Mouse (Mus musculus) v-Abl transformed pro-B cells (cell line): Measurements from ENCODE around the gene Clptm1l.

Experiments used
- in situ Hi-C, 2 experiments: fragments of 400-800 bp; cut with MboI; formaldehyde crosslinking; loops; one replicate each; pipeline ENCODE4 v1.15.1; 2025; ENCODE audit not compliant: unreplicated experiment in 2 of 2

The Clptm1l gene

DNA sequence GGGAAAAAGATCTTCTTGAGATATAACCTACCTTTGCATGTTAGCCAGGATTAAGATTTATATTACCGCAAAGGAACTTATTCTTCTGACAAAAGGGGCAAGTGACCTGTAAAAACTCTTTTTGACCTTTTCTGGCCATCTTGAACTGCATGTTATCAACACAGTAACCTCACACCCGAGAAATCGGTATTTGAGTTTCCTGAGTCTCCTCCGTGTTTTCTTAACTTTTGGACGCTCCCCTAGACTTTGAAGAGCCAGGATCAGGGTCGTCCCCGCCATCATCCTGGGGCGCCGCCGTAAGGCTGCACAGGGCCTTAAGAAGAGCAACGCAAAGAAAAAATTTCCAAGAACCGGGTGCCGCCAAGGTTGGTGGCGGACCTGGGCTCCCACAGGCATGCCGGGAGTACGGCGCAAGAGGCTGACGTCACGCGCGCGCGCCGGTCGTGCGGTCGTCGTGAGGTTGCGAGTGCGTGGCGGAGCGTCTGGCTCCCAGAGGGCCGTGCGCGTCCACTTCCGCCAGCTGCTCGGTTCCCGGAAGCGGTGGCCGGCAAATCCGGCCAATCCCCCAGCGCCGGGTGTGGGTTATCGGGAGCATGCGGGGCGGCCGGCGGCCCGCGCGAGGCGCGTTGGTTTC lies at the start of gene Clptm1l:
Gene Clptm1l (plus strand): TSS at position 485 of the 634 bp plus-strand sequence.
- in situ Hi-C loops, result loop anchor here in 1 of 2 experiments (25.0 kb wide), 1 partner anchor 709 kb away; the partner anchor contains the start of gene Pdcd6

DNA sequence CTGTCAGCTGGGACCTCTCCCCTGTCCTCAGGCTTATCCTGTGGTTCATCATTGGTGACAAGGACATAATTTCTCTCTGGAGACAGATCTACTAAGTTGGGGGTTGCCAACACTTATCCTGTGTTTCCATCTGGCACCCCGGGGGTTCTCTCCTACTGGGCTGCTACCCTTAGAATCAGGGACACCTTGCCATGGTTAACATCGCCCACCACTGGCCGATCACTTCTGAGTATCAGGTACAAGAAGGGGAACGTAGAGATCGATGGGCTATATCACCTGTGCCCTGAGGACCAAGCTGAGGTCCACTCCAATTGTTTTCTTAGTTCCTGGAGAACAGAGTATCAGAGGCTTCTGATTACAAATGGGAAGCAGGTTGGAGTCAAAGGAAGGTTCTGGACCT lies 39.6 kb upstream of the Clptm1l start:
- in situ Hi-C loops, result no loop called here

DNA sequence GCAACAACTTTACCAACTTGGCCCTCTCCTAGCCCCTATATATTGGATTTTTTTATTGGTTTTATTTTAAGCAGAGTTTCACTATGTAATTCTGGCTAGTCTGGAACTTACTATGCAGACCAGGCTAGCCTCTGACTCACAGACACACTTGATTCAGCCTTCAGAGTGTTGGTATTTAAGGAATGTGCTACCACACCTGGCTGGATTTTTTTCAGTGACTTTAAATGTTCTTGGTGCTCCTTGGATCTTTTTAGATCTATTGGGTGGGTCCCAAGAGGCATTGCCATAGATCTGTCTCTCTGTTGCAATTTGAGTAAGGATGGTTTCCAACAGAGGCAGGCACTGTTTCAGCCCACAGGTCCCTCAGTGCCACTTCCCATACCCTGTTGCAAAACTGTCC lies 28.8 kb upstream of the Clptm1l start:
- in situ Hi-C loops, result no loop called here

DNA sequence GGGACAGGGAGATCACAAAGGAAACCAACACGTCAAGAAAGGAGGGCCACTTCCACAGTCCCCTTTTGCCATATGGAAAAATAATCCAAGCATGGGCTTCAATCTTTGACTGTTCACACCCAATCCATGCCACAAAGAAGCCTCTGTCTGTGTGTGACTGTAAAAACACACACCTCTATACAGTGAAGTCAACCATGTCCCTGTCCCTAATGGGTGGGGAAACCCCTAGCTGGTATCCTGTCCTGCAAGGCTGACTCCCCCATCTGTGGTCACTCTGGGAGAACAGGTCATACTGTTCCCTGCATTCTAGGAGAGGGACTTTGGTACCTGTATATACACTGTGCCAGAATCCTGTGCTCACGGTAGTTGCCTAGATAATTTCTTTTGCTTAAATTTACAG lies 26.5 kb upstream of the Clptm1l start:
- in situ Hi-C loops, result no loop called here

DNA sequence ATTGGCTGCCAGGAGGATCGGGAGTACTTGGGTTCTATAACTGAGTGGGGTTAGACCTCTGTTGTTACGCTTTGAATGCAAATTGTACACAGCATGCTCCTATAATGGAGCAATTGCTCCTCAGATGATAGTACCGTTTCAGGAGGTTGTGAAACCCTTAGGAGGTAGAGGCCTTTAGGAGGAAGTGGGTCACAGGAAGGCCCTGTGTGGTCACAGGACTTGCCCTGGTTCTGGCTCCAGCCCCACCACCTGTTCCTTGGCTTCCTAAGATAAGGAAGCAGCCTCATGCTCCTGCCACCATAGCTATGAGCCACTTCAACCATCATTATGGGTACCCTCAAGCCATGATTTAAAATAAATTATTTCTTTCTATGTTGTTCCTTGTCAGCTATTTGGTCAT lies 12.3 kb upstream of the Clptm1l start:
- in situ Hi-C loops, result no loop called here

DNA sequence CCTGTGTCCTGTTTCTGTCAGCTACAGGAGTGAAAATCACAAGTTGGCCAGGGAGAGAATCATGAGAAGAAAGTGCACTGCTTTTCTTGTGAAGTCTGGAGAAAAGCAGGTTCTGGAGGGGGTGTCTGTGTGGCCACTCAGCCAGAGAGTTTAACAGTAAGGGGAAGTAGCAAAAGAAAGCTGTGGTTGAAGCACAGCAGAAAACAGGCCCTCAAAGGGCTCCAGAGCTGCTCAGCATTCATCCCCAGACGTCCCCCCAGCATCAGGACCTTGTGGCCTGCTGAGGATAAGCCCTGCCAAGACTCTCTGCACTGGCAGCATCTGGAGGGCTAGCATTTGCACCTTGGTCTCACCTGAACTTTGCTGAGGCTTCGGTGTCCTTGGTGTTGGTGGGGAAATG lies 11.3 kb upstream of the Clptm1l start:
- in situ Hi-C loops, result no loop called here

DNA sequence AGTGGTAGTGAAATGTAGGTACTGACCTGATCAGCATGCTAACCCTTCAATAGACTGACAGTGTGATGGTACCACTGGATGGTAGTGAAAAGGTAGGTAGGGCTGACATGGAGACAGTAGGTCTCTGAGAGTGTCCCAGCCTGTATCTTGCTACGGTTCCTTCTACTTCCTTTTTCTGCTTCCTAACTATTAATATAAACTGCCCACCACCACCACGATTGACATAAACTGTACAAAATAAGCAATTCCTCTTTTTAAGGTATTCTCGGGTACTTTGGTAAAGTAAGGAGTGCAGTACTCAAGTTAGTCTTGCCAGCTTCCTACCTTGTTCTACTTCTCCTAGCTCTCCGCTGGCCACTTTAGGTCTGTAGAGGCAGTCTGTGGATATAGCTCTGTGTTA lies 7.5 kb upstream of the Clptm1l start:
- in situ Hi-C loops, result no loop called here

DNA sequence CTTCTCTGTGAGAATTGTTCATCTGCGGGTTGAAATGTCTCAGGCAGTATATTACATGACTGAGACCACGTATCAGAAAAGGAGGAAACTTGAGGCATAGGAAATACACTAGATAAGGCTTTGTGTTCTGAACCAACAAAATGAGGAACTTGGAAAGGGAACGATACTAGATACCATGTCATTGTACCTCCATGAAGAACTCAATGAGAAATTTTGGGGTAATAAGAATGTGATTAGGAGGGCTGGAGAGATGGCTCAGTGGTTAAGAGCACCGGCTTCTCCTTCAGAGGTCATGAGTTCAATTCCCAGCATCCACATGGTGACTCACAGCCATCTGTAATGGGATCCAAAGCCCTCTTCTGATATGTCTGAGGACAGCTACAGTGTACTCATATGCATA lies 3.6 kb upstream of the Clptm1l start:
- in situ Hi-C loops, result loop anchor here in 1 of 2 experiments (25.0 kb wide), 1 partner anchor 712 kb away; the partner anchor contains the start of gene Pdcd6

DNA sequence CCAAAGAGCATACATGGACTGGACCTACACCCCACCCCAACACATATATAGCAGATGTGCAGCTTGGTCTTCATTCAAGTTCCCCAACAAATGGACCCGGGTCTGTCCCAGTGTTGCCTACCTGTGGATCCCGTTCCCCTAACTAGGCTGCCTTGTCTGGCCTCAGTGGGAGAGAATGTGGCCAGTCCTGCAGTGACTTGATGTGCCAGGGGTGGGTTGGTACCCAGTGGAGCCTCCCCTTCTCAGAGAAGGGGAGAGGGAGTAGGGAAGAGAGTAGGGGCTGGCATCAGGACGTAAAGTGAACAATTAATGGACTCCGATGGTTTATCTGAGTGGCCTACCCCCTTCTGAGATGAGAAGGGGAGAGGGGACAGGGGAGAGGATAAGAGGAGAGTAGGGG lies 760 bp upstream of the Clptm1l start:
- in situ Hi-C loops, result loop anchor here in 1 of 2 experiments (25.0 kb wide), 1 partner anchor 709 kb away; the partner anchor contains the start of gene Pdcd6

DNA sequence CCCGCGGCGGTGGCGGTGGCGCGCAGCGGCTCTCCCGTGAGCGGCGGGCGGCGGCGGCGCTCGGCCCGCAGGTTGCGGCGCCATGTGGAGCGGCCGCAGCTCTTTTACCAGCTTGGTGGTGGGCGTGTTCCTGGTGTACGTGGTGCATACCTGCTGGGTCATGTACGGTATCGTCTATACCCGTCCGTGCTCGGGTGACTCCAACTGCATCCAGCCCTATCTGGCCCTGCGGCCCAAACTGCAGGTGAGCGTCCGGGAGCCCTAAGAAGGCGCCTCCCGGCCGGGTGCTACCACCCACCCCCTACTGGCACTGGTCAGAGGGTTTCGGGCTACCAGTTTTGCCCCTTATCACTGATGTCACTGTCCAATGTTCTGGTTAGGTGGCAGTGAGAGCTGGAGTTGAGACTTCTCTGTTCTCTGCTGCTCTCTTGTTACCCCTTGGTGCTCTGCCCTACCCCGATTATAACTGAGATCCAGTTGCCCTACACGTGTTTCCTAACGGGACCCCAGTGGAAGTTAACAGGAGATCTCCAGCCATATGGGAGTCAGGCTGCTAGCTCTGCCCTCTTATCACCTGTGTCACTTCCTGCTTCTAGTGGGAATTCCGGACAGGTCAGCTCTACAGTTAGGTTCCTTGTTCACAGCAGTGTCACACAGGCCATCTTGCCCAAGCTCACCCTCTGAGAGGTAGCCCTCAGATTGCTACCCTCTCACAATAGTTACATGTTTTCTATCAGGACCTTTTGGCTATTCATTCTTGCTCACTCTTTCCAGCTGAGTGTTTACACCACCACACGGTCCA lies 551 bp downstream of the Clptm1l start:
- in situ Hi-C loops, result loop anchor here in 1 of 2 experiments (25.0 kb wide), 1 partner anchor 708 kb away; the partner anchor contains the start of gene Pdcd6

DNA sequence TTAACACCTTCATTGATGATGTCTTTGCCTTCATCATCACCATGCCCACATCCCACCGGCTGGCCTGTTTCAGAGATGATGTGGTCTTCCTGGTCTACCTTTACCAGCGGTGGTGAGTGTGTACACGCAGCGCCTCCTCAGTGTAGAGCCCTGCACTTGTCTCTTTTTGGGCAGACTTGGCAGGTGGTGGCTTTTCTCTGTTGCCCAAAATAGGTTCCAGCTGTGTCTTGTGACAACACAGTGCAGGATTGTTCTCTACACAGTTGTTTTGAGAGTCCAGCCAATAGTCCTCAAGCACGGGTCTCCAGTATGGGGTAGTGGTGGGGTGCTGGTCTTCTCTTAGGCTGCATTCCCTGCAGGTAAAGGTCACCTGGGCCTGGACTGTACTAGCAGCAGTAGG lies 14.6 kb downstream of the Clptm1l start:
- in situ Hi-C loops, result loop anchor here in 1 of 2 experiments (25.0 kb wide), 1 partner anchor 694 kb away; the partner anchor contains the start of gene Pdcd6

DNA sequence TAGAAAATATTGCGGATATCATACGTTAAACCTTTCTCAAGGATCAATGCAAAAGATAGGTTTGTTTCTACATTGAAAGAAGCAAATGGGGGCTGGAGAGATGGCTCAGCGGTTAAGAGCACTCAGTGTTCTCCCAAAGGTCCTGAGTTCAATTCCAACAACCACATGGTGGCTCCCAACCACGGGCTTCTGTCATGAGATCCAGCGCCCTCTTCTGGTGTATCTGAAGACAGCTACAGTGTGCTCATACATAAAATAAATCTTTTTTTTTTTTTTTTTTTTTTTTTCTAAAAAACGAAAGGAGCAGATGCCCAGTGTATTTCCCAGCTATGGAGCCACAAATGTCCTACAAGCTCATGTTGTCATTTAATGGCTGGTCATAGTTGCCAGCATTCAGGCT lies 16.8 kb downstream of the Clptm1l start:
- in situ Hi-C loops, result loop anchor here (5.0 to 25.0 kb wide), 3 partner anchors 108 to 692 kb away; partner anchors contain the start of gene Pdcd6 (in 1 of the 2)

DNA sequence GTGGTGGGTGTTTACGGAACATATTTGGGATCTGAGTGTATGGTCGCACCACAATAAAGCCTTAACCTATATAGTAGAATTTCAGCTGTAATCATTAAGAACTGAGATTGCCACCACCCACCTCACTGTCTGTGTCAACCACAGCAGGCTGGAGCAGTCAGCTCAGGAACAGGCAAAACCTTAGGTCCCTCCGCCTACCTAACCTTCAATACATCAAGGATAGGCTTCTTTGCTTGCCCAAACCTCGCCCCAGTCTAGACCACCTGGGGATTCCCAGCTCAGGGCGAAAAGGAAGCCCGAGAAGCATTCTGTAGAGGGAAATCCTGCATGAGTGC lies 22.6 kb downstream of the Clptm1l start:
- in situ Hi-C loops, result no loop called here

DNA sequence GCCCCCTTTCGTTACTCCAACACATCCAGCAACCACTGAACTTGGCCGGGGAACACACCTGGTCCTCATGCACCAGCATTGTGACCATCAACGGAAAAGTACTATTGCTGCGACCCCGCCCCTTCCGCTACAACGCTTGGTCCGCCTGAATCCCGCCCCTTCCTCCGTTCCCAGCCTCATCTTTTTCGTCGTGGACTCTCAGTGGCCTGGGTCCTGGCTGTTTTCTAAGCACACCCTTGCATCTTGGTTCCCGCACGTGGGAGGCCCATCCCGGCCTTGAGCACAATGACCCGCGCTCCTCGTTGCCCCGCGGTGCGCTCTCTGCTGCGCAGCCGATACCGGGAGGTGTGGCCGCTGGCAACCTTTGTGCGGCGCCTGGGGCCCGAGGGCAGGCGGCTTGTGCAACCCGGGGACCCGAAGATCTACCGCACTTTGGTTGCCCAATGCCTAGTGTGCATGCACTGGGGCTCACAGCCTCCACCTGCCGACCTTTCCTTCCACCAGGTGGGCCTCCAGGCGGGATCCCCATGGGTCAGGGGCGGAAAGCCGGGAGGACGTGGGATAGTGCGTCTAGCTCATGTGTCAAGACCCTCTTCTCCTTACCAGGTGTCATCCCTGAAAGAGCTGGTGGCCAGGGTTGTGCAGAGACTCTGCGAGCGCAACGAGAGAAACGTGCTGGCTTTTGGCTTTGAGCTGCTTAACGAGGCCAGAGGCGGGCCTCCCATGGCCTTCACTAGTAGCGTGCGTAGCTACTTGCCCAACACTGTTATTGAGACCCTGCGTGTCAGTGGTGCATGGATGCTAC lies 23.1 kb downstream of the Clptm1l start, which contains the start of gene Tert:
Gene Tert (plus strand): TSS at position 167 of the 805 bp plus-strand sequence.
- in situ Hi-C loops, result no loop called here

DNA sequence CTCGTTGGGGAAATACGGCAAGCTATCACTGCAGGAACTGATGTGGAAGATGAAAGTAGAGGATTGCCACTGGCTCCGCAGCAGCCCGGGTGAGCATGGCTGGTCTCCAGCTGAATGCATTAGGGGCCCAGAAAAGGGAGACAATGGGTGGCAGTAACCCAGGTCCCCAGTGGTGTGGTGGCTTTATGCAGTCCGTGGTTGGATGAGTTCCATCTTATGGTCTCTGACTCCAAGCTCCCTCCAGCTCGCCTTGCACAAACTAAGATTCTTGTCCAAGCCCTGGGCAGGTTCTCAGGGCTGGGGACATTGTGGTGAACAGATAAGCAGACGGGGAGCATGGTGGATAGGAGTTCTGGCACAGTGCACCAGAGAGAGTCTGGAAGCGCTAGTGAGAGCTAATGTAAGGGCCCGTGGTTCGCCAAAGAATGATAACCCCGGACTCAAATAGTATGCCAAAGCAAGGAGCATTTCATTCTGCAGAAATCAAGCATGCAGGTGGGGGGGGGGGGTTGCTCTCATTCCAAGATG lies 24.8 kb downstream of the Clptm1l start:
- in situ Hi-C loops, result no loop called here

DNA sequence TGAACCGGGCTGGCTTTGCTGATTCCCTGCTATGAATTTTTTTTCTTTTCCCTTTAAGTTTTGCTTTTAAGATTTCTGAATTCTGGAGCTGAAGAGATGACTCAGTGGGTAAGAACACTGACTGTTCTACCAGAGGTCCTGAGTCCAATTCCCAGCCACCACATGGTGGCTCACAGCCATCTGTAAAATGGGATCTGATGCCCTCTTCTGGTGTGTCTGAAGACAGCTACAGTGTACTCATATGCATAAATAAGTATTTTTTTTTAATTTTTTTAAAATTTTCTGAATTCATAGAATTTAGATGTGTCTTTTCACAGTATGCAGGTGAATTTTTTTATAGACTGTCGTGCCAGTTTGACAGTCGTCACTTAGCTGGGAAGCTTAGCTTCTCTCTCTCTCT lies 28.0 kb downstream of the Clptm1l start:
- in situ Hi-C loops, result no loop called here

DNA sequence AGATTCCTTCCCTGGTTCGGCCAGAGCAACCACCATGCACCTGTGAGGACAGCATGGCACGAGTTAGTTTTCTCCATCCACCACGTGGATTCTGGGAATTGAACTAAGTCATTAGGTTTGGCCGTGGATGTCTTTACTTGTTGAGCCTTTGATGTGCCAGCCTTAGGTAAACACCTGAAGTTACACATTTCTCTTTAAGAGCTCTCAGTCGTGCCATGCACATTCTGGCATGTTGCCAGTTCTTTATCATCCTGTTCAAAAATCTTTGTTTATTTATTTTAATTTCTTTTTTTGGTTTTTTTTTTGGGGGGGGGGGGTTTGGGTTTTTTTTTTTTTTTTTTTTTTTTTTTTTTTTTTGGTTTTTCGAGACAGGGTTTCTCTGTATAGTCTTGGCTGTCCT lies 34.0 kb downstream of the Clptm1l start:
- in situ Hi-C loops, result no loop called here

DNA sequence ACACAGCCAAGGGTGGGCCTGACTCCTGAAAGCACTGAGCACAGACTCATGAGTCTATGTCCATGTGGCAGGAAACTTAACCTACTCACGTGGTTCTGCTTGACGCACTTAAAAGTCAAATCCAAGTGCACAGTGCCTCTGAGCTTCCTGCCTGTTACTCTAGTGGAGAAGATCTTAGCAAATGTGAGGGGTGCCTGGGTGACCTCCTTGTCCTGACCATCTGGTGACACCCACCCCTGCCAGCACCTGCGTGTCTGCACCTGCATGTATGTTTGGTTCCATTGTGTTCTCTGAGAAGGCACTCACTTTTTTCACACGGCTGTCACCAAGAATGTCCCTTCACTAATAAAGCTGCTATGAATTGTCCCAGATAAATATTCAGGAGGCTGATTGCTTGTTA lies 37.5 kb downstream of the Clptm1l start:
- in situ Hi-C loops, result no loop called here

DNA sequence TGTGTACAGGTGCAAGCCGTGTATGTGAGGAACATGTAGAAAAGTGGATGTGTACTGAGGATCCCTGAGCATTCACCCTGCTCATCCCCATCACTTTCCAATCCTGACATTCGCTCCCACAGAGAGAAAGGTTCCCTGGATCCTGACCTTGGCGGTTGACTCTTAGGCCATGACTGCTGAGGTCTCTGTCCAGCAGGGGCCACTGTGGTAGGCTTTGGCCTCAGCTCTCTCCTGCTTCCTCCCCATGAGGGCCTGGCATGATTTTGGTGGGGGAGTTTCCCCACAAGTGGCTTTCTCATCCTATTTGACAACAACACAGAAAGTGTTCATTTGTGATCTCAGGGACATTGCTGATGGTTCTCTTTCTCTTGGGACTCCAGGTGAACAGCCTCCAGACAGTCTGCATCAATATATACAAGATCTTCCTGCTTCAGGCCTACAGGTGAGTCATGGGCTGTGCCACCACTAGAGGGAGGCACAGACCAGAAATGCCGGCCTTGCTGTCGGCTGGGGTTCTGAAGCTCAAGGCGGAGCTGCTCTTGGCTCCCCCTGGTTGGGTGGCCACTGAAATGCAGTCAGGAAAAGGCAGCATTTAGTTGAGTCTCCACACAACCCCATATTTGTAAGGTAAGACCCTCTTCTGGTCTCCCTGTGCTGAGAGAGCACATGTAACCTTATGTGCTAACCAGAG lies 42.7 kb downstream of the Clptm1l start:
- in situ Hi-C loops, result loop anchor here (5.0 kb wide), 3 partner anchors 66 to 261 kb away; no protein-coding TSS in a partner anchor

DNA sequence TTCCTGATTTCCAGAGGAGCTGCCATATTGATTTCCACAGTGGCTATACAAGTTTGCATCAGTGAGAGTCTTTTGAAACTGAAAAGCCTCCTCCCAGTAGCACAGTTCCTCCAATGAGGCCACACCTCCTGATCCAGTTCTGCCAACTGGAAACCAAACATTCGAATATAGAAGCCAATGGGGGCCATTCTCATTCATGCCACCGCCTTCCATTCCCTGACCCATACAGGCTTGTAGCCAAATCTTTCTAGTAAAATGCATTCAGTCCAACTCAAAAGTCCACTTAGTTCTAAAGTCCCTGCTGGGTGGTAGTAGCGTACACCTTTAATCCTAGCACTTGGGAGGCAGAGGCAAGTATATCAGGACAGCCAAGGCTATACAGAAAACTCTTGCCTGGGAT lies 49.5 kb downstream of the Clptm1l start:
- in situ Hi-C loops, result no loop called here
